Mouse (Mus musculus): Measurements from ENCODE around the gene Cc2d1a.
A peak's percentile ranks its signal among the peaks of the same experiment; 100 is the strongest.

The Cc2d1a gene

DNA sequence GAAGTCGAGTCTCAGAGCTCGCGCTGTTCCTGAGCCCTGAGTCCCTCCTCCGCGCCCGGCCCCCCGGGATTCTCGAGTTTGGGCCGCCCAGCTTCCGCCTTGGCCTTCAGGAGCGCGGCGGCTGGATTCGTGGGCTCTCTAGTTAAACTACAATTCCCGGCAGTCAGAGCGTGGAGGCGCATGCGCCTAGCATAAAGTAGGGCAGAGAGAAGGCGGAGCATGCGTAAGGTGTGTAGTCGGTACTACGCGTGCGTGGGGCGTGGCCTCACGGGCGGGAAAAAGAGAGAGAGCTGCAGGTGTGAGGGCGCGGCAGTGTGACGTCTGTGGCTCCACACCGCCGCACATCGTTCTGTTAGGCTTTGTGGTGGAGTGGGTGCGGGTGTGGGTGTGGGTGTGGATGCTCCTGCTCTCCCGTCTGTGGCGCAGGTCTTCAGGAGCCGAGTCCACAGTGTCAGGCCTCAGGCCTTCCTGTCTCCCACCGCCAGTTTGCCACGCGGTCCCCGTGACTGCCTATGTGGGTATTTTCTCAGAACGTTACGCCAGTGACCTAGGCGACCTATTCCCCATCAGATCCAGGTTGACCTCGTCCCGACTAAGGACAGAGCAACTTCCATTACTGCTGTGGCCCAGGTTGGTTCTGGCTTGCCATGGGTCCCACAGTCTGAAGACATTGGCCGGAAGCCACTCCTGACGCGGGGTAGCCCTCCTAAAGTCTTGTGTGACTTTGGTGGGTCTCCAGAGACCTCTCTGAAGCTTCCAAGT, at the start of gene Cc2d1a, which contains the start of gene 4930432K21Rik:
Cc2d1a (minus strand) TSS at position 168 of the 762 bp plus-strand sequence.
4930432K21Rik (plus strand) TSS at position 257 of the 762 bp plus-strand sequence.
- DNase-seq = peak; percentile 97

DNA sequence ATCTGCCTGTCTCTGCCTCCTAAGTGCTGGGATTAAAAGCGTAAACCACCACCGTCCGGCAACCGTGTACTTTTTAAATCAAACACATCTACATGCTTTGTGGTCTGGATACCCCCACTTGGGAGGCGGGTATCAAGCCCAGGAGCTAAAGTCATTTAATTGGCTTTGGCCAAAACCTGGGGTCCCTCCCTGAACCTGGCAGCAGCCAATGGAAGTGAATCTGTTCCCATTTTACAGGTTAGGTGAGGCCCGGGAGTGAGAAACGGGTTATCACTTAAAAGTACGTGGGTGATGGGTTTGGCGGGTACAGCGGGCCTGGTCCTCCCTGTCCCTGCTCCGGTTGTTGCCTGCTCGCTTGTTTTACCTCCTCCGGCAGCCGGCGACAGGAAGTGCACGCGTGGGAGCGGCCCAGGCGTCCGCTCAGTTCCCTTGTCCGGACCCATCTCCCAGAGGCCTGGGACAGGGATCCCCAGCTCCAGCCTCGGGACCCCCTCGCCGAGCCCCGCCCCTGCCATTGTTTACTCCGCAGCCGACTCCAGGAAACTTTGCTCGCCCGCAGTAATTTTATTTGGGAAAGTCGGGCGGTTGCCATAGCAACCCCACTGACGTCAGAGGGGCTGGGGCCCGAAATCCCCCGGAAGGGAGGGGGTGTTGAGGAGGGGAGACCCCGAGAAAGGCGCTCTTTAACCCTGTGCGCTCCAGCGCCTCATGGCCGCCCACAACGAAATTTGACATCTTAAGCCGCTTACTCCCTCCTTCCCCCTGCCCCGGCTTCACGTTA, 49.6 kb upstream of the Cc2d1a start:
- peak; percentile 97 for DNase-seq

DNA sequence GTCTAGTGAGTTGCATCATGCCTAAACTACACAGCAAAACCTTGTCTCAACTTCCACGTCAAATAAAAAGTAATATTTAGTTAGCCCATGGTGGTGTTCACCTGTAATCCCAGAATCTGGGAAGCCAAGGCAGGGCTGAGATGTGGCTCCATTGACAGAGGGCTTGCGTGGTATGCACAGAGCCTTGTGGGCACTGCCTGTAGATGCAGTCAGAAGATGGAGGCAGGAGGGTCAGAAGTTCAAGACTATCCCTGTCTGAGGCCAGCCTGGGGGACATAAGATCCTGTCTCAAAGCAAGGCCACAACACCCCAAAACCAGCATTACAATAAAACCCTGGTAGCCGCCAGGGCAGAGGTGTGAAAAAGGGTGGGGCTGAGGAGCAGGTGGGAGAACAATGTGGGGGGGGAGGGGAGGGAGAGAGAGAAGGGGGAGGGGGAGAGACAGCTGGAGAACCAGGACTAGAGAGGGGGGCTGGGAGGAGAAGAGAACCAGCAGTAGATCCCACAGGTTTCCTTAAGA, 46.5 kb upstream of the Cc2d1a start:
- no peak for DNase-seq

DNA sequence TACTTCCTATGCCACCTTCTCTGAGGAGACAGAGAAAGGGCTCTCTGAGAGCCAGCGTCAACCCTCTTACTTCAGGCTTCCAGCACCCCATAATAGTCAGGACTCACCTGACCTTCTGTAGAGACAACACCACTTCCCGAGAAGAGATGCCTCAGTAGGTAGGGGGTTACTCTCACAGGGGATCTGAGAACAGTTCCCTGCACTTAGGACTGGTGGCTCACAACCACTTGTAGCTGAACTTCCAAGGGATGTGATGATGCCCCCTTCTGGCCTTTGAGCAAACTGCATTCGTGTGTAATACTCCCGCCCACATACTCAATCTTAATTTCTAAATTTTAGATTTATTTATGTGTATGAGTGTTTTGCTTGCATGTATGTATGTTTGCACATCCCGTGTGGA, 45.8 kb upstream of the Cc2d1a start:
- DNase-seq = no peak

DNA sequence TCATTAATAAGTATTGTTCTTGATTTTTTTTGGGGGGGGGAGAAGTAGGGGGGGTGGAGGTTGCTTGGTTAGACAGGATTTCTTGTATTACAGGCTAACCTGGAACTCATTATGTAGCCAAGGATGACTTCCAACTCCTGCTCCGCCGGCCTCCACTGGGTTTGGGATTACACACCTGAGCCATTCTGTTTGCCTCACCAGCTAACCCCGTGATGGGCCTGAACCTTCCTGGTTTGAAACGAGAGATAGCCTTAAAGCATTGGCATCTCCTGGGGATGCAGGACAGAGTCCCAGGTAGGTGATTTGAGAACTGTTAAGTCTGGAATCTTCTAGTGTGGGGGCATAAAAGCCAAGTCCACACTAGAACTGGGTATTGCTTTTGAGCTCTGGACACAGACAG, 45.4 kb upstream of the Cc2d1a start:
- no peak for DNase-seq

DNA sequence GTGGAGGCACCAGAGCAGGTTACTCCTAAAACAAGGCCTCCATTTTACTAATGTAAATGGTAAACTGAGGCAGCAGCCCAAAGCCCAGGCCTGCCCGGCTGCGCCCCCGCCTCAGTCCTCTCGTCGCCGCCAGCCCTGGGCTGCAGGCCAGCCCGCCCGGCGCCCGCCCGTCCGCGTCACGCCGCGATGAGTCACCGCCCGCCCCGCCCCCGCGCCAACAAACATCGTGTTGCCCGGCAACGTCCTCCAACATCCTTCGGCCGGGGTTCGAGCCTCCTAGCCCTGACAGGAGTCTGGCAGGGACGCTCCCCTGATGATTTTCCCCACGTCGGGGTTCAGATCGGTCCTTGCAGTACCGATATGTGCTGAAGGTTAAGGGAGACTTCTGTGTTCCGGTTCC, 44.8 kb upstream of the Cc2d1a start:
- DNase-seq = peak; percentile 87

DNA sequence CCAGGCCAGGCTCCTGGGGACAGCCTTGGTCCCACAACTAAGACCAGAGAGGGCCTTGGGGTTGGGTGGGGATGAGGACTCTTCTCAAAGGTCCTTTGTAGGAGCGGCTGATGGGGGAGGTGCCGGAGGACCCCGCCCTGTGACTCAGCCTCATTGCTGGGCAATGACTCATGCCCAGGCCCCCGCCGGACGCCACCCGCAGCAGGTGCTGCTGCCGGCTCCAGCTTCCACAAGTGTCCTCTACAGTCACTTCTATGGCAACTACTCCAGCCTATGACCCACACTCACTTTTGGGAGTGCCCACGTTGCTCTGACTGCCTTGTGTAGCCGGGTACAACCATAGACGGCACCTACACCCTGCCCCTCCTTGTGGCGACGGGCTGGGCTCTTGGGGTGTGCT, 44.3 kb upstream of the Cc2d1a start:
- no peak for DNase-seq

DNA sequence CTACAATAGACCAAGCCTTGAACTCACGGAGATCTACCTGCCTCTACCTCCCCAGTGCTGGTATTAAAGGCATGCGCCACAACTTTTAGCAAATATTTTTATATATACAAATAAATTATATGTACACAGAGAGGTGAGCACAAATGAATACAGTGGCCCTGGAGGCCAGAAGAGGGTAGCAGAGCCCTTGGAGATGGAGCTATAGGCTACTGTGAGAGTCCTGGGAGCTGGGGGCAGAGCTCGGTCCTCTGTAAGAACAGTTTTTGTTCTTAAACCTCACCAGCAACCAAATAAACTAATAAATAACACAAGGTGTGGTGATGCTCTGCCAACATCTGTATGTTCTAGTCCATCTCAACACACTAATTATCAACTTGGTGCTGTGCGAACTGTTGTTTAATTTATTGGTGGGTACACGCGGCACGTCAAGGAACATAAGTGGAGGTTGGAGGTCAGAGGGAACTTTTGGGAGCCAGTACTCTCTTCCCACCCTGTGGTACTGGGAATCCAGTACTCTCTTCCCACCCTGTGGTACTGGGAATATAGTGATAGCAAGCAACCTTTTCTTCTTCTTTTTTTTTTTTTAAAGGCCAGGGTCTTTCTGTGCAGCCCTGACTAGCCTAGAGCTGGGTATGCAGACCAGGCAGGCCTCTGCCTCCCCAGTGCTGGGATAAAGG, 42.6 kb upstream of the Cc2d1a start:
- no peak for DNase-seq

DNA sequence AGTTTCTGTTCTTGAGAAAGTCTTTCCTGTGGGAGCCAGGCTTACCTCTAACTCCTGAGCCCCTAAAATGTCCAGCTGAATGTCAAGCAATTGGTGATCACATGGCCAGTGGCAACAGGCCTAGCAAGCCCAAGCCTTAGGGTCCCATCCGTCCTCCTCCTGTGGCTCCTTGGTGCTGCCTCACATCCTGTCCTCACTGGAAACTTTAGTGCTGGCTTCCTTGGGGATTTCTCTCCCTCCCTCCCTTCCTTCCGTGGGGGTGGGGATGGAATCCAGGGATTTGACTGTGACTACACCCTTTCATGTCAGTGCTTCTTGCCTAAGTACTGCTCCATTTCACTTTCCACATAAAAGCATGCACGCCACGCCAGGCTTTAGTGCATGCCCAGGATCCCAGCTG, 41.9 kb upstream of the Cc2d1a start:
- no peak for DNase-seq

DNA sequence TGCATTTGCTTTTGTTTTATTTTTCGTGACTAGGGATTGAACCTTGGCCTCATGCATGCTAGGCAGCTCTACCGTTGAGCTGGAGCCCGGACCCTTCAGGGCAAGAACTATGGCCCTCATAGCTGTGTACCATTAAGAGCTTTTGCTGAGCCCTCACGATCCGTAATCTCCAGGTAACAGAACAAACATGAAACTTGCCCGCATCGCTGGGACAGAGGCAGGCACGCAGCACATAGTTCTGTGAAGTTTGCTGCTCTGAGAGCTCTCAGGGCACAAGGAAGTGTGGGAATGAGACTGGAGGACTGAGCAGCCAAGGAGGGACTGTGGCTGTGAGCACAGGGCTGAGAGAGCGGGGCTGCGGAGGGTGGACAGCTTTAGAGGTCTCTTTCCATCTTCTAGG, 40.9 kb upstream of the Cc2d1a start:
- DNase-seq = no peak

DNA sequence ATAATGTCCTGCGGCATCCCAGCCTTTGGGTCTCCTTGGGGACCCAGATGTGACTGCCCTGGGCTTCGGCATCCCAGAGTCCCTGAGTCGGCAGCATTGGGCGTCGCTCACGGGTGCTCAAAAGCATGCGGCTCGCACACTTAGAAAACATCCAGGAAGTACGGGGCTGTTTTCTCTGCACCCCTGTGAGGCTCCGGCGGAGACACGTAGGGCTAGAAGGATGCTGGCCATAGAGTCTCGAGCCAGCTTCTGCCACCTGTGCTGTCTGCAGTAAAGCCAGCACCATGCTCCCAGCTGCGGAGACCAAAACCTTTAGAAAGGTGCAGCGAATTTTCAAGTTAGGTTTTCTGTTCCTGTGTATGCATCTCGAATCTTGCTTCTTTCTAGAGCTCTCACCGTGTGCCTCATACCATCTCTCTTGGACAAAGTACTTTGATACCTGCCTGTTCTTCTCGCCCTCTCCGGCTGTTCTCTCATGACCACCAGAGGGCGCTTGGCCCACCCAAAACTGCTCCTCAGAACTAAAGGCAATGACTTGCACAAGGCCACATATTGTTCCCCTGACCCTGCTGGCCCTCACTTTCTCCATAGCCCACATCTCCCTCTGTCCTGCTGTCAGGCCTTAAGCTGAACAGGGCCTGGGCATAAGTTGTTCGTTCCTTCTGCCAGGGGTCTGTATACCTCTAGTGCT, 39.5 kb upstream of the Cc2d1a start:
- DNase-seq = peak; percentile 71

DNA sequence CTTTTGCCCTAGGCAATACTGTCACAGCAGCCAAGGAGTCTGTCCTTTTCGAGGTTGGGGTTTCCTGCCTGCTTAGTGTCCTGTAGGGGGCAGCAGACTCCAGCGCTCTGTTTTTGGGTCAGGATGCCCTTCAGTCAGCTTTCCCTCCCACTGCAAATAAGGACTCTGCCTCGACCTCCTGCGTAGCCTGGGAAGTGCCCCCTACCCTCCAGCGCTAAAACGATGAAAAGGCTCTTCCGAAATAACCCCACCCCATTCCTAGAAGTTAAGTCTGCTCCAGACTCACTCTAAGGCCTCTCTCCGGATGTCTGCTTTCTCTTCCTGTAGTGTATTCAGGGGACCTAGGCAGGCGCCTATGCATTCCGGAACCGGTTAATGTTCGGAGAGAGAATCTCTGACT, 38.8 kb upstream of the Cc2d1a start:
- peak; percentile 86 for DNase-seq

DNA sequence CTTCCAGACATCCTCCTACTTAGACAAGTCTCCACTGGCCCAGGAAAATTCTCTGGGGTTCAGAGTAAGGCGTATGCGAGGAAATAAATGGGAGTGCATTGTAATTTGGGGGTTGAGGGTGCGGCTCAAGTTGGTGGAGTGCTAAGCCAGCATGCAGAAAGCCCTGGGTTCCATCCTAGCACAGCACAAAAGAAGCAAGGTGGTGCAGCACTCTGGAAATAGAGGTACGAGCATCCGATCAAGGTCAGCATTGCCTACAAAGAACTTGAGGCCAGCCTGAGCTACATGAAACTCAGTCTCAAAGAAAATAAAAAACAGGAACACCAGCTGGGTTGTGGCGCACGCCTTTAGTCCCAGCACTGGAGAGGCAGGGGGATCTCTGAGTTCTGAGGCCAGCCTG, 37.4 kb upstream of the Cc2d1a start, which contains the start of gene Nanos3:
Nanos3 (minus strand) TSS at position 101 of the 400 bp plus-strand sequence.
- DNase-seq = no peak

DNA sequence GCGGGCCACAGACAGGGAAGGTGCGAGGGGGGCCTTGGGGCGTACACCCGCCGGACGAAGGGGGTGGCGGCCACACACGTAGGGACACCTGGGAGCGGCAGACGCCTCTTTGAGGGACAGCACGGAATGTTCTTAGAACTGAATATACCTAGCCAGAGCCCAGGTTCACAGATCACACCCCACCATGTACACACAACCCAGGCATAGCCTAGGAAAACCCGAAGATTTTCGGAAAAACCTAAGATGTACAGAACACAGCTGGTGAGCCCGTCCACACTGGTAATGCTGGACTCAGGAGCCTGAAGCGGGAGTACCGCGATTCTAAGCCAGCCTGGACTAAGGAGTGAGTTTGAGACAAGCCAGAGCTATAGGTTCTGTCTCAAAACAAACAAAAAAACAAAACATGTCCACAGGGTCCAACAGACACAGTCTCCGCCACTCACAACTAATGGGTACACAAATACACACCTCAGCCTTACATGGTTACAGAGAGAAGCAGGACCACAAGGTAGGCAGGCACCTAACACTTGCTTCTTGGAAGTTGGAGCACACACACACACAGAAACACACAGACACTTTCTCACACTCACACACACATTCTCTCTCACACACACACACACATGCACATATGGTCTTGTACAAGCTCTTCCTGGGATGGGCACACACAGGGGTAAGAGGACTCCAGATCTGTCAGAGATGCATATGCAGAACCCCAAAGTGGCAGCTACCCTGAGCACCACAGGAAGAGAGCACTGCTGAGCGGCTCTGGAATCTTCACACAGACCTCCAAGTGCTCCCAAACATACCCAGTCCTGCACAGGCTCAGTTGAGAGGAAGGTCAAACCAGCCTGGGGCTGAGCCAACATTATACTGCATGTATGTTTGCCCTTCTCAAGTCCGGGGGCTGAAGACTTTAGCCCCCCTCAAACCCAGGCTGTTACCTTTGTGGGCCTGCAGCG, 36.6 kb upstream of the Cc2d1a start:
- no peak for DNase-seq

DNA sequence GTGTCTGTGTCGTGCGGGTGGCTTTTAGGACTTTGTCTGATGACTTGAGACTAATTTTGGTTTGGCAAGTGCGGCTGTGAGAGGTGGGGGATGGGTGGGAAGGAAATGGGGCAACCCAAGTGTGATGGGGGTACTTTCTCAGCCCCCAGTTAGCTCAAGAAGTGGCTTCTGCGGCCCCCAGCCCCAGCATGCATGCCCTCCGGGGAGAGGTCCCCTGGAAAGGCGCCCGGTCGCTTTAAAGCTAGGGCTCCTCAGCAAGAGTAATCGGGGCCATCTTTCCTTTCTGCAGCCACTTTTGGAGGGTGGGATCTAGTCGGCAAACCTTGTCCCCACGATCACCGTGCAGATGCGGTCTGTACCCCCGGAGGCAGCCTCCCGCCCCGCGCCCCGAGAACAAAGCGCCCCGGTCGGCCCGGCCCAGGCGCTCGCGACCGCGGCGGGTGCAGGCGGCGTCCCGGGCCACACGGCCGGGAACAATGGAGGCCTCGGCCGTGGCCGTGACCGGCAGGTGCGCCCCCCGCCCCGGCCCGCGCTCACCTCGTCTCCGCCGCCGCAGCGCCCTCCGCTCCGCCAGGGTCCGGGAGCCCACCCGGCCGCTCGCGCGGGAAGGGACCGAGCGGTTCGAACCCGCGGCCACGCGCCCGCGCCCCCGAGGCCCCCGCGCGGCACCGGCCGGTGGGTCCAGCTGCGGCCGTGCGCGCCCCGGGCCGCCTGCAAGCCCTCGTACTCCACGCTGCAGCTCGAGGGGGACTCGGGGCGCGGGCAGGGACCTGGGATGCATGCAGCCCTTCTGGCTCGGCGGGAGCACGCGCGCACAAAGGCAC, 35.7 kb upstream of the Cc2d1a start:
- DNase-seq = peak; percentile 79

DNA sequence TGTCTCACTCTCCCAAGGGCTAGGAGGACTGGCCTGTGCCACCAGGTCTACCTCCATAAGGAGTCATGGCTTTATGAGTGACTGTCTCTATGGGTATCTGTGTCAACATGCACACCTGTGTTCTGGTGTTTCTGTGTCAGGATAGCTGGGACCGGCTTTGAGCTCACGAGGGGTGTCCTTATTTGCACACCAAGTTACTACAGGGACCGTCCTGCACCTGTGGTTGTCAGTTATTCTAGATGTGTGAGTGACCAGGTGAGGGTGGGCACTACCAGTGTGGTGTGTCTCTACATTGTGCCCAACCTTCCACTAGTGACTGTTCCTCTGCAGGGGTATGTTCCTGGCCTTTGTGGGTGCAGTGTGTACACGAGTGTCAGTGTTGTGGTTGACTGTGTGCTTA, 35.1 kb upstream of the Cc2d1a start:
- DNase-seq = peak; percentile 16

DNA sequence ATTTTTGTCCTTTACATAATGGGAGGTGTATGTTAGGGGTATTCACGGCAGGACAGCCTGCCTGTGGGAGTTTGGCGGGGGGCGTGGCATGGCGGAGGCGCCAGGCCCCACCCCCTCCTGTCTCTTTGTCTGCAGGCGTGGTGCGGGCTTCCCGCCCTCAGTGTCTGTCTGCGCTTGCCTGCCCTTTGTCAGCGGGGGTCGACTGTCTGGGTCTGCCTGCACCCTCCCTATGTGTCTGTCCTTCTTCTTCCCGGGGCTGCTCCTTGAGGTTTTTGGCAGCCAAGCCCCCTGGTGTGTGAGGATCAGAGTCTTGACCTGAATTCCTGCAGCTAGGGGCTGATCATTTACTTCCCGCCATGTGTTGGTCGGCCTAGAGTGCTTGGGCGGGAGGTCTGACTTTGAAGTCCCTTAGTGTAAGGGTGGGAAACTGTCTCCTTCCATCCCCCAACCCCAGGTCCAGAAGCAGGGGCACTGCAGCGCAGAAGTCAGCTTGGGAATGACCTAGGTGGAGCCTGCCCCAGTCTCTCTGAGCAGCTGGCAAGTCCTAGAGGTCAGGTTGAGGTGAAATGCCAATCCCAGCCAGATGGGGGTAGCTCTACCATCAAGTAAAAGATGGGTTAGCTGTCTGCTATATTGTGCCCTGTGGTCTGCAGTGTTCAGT, 32.9 kb upstream of the Cc2d1a start:
- DNase-seq = peak; percentile 92

DNA sequence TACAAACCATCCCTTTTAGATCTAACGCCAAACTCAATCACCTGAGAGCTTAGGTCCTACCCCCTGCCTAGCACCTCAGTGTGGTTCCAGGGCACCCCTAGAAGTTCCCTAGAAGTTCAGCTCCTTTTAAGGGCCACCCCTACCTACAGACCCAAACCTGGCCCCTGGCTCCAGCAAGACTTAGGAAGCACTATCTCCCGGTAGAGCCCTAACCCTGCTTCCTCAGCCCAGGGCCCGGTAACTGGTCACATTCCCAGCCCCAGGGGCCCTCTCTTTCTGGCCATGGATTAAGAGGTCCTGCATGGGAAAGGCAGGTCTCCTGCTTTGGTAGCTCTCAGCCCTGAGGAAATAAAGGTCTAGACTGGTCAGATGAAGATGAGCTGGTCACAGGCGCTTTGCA, 32.2 kb upstream of the Cc2d1a start:
- DNase-seq = no peak

DNA sequence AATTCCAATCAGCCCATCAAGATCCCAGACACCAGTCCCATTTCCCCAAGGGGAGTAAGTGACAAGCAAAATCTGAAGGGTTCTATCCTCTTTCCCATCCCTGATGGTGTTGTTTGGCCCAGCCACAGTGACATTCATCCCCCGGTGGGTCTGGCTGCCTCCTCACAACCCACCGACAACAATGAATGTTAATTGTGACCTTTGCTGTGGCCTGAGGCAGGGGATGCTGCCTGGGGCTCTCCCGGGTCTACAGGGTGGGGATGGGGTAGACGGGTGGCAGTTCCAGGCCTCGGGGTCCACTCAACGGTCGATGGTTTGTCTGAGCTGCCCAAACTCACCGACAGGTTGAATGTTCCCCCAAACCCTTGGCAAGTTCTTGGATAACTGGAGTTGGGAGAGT, 30.9 kb upstream of the Cc2d1a start:
- DNase-seq = no peak

DNA sequence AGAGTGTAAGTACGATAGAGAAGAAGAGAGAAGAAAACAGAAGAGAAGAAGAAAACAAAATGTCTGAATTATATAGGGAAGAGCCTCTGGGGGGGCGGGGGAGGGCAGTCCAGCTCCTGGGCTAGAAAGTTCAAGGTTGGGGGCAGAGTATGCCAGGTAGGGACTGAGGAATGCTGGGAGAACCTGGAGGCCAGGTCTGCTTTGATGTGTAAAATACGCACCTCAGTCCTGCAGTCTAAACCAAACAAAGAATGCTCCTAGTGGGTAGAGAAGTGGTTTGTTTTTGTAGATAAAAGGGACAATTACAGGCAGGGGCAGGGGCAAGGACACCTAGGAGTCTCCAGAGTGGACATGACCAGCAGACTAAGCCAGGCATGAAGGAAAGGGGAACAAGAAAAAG, 29.7 kb upstream of the Cc2d1a start:
- DNase-seq = no peak

Data from embryo, embryonic 11 days (tissue).